Mouse (Mus musculus) cortical plate, adult 2 months (tissue): ENCODE results near the gene Stat3.

Source experiments
- CTCF ChIP-seq: fragments of 200-500 bp; IDR thresholded peaks from 2 replicates; pipeline ENCODE4 v1.5.1; 2011; ENCODE audit warnings: mild to moderate bottlenecking, control low read depth, low read length; ENCODE audit not compliant: insufficient read depth; ENCODE audit errors: extremely low read depth
- POLR2A ChIP-seq: fragments of 200-500 bp; IDR thresholded peaks from 2 replicates; pipeline ENCODE4 v1.6.1; 2011; ENCODE audit warnings: mild to moderate bottlenecking, low read length, control low read depth; ENCODE audit not compliant: insufficient read depth; ENCODE audit errors: extremely low read depth

DNA sequence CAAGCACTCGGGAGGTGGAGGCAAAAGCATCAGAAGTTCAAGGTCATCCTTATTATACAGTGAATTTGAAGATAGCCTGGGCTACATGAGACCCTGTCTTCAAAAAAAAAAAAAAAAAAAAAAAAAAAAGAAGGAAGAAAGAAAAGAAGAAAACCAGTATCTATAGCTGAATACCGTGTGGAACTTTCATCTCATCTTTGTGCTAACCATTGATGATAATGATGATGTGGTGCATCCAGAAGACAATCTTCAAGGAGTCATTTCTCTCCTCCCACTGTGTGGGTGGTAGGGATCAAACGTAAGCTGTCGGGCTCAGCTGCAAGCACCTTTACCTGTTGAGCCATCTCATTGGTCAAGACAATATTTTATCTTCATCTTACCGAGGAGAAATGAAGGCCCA, 21.3 kb downstream of the Stat3 start:
- TF ChIP-seq POLR2A = no peak
- TF ChIP-seq CTCF = no peak
